8 mouse cellular contexts compared by ENCODE assay signal in the genomic region with DNA sequence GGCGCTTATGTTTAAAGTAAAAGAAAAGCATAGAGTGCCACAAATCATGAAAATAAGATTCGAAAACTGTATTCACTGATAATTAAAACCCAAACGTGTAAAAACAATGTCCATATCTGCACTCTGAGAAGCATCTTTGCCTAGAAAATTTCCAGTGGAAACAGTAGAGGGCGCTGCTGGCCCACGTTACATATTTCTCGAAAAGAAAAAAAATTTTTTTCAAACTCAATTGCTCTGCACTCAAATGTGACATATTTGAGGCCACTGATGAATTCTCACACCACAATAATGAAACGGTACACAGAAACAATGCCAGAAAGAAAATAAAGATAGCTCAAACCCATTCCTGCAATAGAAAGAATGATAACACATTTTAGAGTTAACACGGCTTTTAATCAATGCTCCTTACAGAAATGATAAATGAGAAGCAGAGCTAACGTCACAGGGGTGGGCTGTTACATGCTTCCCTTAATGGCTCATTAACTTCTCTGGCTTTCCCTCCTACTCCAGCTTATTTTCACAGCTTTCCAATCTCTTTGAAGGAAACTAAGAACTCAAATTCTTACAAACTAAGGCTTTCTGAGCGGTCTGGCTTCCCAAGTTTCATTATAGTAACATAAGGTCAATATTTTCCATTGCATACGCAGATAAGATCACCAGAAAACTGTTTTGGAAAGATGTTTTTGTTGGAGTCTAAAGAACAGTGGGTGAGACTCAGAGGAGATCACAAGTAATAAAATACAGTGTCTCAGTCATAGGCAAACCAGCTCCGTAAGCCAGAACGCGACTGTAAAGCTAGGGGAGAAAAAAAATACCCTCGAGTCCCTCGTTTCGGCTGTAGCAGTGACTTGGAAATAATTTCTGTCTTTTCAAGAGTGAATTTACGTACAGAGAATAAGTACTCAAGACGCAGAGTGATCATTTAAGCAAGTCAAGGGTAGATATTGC.
A peak's percentile ranks its signal among the peaks of the same experiment; 100 is the strongest.
DNase-seq lines count a peak whose midpoint lies in the region; ATAC-seq and TF ChIP-seq lines count a peak whose summit lies in the region.

No protein-coding gene starts in this region.

- 50% methylated on average over 19 of the region's 19 CpGs for WGBS in embryonic facial prominence, embryonic 13.5 days
- WGBS in kidney, embryonic 16.5 days = 24% methylated on average over 19 of the region's 19 CpGs
- WGBS in midbrain, postnatal 0 days = 51% methylated on average over 19 of the region's 19 CpGs

- peak; percentile 31 for DNase-seq in gastrocnemius, postnatal 10 days
- no peak for DNase-seq in gastrocnemius, adult 8-10 months (ENCODE audit: low spot score in 2 of 2)
- DNase-seq in thymus, postnatal 4 days = peak; percentile 15
- no peak for DNase-seq in thymus, postnatal 25 days
- peak; percentile 60 for DNase-seq in midbrain, postnatal 0 days (ENCODE audit: low spot score)

- no peaks in the 10 kb centered on the region for H3K27me3 ChIP-seq in embryonic facial prominence, embryonic 13.5 days
- H3K27me3 ChIP-seq in kidney, embryonic 16.5 days (ENCODE audit: insufficient read depth, low read length) = no peaks in the 10 kb centered on the region
- H3K27me3 ChIP-seq in midbrain, postnatal 0 days (ENCODE audit: insufficient read depth, low read length) = no peaks in the 10 kb centered on the region

- no peak overlapping the region for H3K4me3 ChIP-seq in embryonic facial prominence, embryonic 13.5 days
- peak overlapping the region; percentile 1 for H3K4me3 ChIP-seq in kidney, embryonic 16.5 days (ENCODE audit: low read length)
- H3K4me3 ChIP-seq in midbrain, postnatal 0 days (ENCODE audit: low read depth, low read length) = no peak overlapping the region

- H3K9ac ChIP-seq in embryonic facial prominence, embryonic 13.5 days = no peak overlapping the region
- no peak overlapping the region for H3K9ac ChIP-seq in kidney, embryonic 16.5 days (replicated peaks; ENCODE audit: low read length)
- H3K9ac ChIP-seq in midbrain, postnatal 0 days (replicated peaks; ENCODE audit: low read length, poor library complexity, severe bottlenecking) = no peak overlapping the region

- no peak for ATAC-seq in embryonic facial prominence, embryonic 13.5 days (ENCODE audit: insufficient number of reproducible peaks, insufficient read depth, low FRiP score, low TSS enrichment, low read depth)
- peak; percentile 69; the same call in 1 of the 2 replicates for ATAC-seq in kidney, embryonic 16.5 days (ENCODE audit: low FRiP score, low TSS enrichment)
- ATAC-seq in midbrain, postnatal 0 days (ENCODE audit: low FRiP score) = no peak
- ATAC-seq in megakaryocyte, adult 5-6 weeks (ENCODE audit: poor library complexity, severe bottlenecking) = no peak

- H3K27ac ChIP-seq in embryonic facial prominence, embryonic 13.5 days = no peak overlapping the region
- no peak overlapping the region for H3K27ac ChIP-seq in kidney, embryonic 16.5 days (ENCODE audit: low read length)
- H3K27ac ChIP-seq in midbrain, postnatal 0 days (ENCODE audit: low read depth, low read length) = no peak overlapping the region

- no peaks in the 10 kb centered on the region for H3K36me3 ChIP-seq in embryonic facial prominence, embryonic 13.5 days
- no peaks in the 10 kb centered on the region for H3K36me3 ChIP-seq in kidney, embryonic 16.5 days (ENCODE audit: insufficient read depth, low read length)
- H3K36me3 ChIP-seq in midbrain, postnatal 0 days (ENCODE audit: insufficient read depth, low read length) = no peaks in the 10 kb centered on the region

- H3K4me1 ChIP-seq in embryonic facial prominence, embryonic 13.5 days = no peaks in the 10 kb centered on the region
- H3K4me1 ChIP-seq in kidney, embryonic 16.5 days (ENCODE audit: insufficient read depth, low read length) = 0 out of 2 replicates have a peak, but pooled peaks cover 3% of the 10 kb centered on the region
- no peaks in the 10 kb centered on the region for H3K4me1 ChIP-seq in midbrain, postnatal 0 days (ENCODE audit: insufficient read depth, low read length)

- H3K4me2 ChIP-seq in embryonic facial prominence, embryonic 13.5 days = peak overlapping the region; percentile 24; the same call in 1 of the 2 replicates
- peak overlapping the region; percentile 38 for H3K4me2 ChIP-seq in kidney, embryonic 16.5 days (replicated peaks; ENCODE audit: low read depth, low read length)
- peak overlapping the region; percentile 18; the same call in 1 of the 2 replicates for H3K4me2 ChIP-seq in midbrain, postnatal 0 days (ENCODE audit: low read depth, low read length, poor library complexity, severe bottlenecking)

- TF ChIP-seq CTCF in midbrain, postnatal 0 days (IDR thresholded peaks at IDR 0.05) = peak; percentile 83

- no peaks in the 10 kb centered on the region for H3K9me3 ChIP-seq in embryonic facial prominence, embryonic 13.5 days
- no peaks in the 10 kb centered on the region for H3K9me3 ChIP-seq in kidney, embryonic 16.5 days (ENCODE audit: low read length)
- H3K9me3 ChIP-seq in midbrain, postnatal 0 days (ENCODE audit: low read length) = no peaks in the 10 kb centered on the region

Comparison
In these comparisons a context has a peak if more than half of its experiments do, and no peak if none do; other contexts are left out.
1. DNase-seq: peak in gastrocnemius, postnatal 10 days (single experiment), thymus, postnatal 4 days (single experiment) and midbrain, postnatal 0 days (single experiment); none in gastrocnemius, adult 8-10 months (0 of 2) and thymus, postnatal 25 days (single experiment).
2. Peak in every context shown above with its lines, with median percentiles within 50 percentile points of each other: H3K4me2 ChIP-seq.